Mouse (Mus musculus) bone marrow, adult 2 months (tissue): Measurements from ENCODE around the gene Lif.

Experiments used
- CTCF ChIP-seq: fragments of 200-500 bp; IDR thresholded peaks from 2 replicates; pipeline ENCODE4 v1.5.1; 2011; ENCODE audit warnings: low read length, control low read depth; ENCODE audit not compliant: control insufficient read depth, insufficient read depth
- POLR2A ChIP-seq: fragments of 200-500 bp; IDR thresholded peaks from 2 replicates; pipeline ENCODE4 v1.6.1; 2011; ENCODE audit warnings: low read depth, mild to moderate bottlenecking, control low read depth, low read length, borderline replicate concordance; ENCODE audit not compliant: control insufficient read depth

GRCm38 (mm10) chr11:4279909-4280308 lies 22.6 kb downstream of the Lif start:
- TF ChIP-seq CTCF (no peak), POLR2A (no peak)
